Mouse (Mus musculus) mouse trophoblast stem cell (cell line): ENCODE measurements around the gene Sh3gl3.

ENCODE experiments used
- in situ Hi-C, 2 experiments: fragments of 300-500 bp; cut with MseI, MboI; formaldehyde crosslinking; loops; 2 replicates in 1 of 2; 3 replicates in 1 of 2; pipeline ENCODE4 v1.15.1; 2025

Gene Sh3gl3

DNA sequence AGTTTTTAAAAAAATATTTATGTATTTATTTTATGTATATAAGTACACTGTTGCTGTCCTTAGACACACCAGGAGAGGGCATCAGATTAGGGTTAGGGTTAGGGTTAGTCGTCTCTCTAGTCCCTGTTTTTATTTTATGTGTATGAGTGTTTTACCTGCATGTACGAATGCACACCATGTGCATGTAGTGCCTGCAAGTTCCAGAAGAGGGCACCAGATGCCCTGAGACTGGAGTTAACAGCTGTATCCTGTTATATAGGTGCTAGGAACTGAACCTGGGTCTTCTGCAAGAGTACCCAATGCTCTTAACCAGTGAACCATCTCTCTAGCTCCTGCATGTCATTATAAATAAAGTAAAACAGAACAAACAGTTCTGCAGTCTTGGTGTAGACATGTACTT is 113.6 kb downstream of the Sh3gl3 start:
- in situ Hi-C loops = no loop called here

DNA sequence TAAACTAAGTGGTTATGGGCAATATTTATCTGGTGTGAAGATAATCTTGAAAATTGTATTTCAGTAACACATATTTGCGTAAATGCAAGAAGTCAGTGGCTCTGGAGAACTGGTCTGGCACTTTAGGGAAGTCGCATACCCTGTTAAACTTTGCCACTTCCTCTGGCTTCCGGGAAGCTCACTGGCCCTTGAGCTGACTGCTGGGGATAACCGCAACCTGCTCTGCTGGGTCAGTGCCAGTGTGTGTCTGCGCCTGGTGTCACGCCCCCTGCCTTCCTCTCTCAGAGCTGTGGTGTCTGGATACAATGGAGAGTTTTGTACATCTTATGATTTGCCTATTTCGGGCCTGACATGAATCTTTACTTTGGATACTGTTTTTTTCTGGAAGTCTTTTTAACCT is 119.8 kb downstream of the Sh3gl3 start:
- in situ Hi-C loops = no loop called here

DNA sequence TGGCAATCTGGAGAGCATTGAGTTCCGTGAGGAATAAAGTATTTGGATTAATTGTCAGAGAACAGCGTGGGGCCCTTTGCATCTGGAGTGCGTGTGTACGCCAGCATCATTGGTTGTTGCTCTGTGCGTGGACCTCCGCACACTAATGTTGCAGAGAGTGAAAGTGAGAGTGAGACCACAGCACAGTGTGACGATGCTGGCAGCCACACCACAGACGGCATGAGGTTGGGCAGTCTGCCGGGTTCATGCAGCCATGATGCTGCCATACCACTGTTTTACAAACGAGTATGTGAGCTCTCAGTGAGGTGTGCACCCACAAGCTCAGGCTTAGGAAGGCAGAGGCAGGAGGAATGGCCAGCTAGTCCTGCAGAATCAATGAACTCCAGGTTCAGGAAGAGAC is 120.4 kb downstream of the Sh3gl3 start:
- in situ Hi-C loops = no loop called here

DNA sequence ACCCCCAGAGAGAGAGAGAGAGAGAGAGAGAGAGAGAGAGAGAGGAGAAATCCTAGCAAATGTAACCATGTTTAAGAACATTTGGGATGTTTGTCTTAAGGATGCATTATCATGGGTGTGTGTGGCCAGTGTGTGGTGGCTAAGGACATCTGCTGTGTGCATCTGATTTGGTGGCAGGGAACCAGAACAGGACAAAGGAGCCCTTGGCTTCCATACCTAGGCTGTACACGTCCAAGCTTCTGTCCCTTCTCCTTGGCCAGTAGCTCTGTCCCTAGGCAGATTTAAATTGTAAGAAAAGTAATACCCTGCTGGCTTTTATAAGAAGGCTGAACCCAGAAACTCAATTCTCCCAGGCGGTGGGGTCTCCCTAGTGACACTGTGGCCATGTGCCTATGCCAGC is 121.0 kb downstream of the Sh3gl3 start:
- in situ Hi-C loops = no loop called here

DNA sequence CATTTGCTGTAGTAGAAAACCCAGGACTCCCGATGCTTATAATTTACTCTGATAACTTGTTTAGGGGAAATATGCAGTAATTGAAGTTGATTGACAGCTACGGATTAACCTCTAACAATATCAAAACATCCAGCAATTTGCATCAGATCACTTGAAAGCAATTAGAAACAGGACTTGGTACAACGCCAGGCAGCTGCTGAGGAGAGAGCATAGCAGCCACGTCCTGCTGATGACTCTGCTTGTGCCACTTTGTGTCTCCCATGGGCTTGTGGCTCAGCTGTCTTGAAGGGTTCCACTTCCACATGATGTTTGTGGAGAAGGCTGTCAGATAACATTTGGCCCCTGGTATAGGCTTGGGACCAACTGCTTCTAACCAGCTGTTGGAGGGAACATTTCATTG is 134.8 kb downstream of the Sh3gl3 start:
- in situ Hi-C loops = no loop called here

DNA sequence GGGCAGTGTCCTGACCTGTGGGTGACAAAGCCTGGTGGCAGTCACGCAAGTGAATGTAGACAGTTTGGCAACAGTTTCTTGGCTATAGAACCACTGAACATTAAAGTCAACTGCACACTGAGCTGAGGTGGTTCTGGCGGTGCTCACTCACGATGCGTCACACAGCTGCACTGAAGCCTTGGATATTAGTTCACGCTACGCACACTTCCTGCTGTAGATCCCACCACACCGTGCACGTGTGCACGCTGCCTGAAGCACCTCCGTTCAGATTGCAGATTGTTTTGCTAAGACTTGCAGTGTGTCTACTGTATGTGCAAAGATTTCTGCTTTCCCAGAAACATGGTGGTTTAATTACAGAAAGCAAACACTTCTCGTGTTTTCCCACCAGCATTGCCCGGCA is 144.9 kb downstream of the Sh3gl3 start:
- in situ Hi-C loops = no loop called here

DNA sequence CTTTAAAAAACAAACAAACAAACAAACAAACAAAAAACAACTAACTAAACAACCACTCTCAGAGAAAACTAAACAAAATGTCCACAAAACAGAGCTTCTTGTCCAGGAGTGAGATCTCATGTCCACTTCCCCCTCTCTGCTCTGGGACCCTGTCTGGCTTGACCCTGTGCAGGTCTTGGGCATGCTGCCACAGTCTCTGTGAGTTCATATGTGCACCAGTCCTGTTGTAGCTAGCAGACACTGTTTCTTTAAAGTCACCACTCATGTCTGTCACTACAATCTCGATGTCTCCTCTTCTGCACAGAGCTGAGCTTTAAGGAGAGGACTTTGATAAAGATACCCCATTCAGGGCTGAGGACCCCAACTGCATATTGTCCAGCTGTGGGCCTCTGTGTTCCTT is 153.0 kb downstream of the Sh3gl3 start:
- in situ Hi-C loops = no loop called here

DNA sequence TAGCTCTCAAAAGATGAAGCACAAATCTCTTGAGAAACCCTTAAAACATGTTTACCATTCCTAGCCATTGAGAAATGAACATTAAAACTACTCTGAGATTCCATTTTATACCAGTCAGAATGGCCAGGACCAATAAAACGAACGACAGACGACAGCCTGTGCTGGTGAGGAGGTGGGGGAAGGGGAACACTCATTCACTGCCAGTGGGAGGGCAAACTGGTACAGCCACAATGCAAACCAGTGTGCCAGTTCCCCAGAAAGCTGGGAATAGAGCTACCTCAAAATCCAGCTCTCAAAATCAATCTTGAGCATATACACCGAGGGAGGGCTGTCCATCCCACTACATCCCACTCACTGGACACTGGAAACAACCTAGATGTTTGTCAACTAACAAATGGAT is 153.6 kb downstream of the Sh3gl3 start:
- in situ Hi-C loops = no loop called here

DNA sequence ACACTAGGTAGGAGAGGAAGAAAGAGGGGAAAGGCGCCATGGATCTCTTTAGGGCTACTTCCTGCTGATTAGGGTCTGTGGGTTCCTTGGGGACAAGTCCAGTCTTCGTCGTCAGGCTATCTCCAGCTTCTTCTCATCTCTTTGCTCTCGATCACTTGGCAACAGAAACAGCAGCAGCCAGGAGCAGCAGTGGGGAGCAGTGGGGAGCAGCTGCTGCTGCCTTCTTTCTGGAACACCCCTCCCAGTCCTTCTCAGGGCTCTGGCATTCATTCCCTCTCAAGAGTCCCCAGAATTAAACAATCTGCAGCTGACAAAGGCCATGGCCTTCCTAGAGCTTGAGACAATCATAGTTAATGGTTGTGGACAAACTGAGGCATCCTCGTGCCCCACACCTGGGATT is 154.2 kb downstream of the Sh3gl3 start:
- in situ Hi-C loops = no loop called here

DNA sequence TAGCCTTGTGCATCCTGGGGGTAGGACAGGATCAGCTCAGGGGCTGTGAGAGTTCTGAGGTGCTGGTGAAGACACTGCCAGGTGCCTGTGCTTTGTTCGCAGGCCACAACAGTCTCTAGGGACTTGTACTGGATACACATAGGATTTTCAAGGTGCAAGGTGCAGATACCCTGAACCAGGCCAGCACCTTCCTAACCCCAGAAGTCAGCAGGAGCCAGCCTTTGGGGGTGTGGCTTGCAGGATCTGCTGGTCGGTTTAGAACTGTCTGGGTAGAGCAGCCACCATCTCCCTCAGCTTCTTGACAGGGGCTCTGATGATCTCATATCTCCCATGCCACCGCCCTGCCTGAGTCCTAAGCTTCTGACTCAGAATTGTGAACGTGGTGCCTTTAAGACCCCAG is 156.2 kb downstream of the Sh3gl3 start:
- in situ Hi-C loops = no loop called here

DNA sequence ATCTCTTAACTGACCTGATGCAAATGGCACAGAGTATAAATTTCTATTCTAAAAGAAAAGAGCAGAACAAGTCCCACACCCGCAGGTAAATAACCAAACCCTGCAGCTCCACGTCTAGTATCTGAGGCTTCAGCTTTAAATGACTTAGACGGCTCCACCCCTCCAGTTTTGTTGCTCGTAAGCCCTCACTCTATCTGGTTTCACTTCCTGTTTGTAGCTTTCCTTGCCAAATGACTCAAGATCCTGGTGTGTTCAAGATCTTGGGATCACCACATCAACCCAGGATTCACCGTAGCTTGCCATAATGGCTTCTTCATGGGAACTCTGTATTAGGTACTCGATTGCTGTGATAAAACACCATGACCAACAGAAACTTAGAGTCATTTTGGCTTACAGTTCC is 157.2 kb downstream of the Sh3gl3 start:
- in situ Hi-C loops = no loop called here

DNA sequence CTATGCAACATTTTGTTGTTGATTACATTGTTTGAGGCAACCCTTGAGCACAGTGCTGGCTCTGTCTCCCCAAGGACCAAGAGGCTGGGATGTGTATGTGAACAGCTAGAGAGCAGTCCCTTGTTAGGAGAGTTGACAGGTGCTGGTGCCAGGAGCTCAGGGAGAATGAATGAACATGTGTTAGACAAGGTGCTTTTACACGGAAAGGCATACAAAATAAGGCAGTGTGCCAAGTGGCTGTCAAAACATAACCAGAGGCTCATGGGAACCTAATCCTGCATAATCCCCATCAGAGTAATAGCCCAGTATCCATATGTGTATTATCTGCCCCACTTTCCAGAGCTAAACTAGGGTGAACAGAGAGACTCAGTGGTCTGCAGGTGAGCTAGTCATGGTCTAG is 160.4 kb downstream of the Sh3gl3 start:
- in situ Hi-C loops = no loop called here

DNA sequence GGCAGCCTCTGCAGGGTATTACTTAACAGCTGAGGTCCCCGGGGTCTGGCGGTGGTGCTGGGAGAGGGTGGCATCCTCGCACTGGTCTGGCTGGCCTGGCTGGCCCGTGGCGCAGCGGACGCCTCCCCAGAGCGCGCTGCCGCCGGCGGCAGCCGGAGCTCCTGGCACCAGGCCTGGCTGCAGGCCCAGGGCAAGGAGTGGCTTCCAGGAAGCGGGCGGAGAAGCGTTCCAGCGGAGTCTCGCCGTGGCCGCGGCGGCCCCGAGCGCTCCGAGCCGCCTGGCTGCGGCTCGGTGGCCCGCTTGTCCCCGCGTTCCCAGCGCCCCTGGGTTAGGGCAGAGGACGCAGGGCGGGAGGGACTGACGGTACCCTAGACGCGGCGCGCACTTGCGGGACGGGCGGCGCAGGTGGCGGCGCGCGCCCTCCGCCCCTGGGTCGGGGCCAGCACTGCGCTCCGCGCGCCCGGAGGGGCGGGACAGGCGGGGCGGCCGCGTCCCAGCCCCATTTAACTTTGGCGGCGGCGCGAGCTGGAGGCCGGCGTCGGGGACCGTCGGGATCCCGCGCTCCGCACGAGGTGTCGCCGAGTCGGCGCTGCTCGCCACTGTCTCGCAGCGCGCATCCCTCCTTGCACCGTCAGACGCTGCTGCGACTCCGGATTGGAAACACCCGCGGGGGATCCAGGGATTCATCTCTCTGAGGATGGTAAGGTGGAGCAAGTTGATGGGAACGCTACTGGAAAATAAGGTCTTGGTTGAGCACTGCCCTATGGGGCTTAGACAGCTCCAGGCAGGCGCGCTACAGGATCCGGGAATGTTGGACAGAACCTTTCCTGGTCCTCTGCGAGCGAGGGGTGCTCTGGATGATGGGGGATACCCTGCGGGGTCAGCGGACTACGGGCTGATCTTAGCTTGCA is 161.8 kb downstream of the Sh3gl3 start, which contains the start of gene Adamtsl3:
Adamtsl3 (plus strand) TSS at position 484 of the 911 bp plus-strand sequence.
- in situ Hi-C loops = no loop called here

DNA sequence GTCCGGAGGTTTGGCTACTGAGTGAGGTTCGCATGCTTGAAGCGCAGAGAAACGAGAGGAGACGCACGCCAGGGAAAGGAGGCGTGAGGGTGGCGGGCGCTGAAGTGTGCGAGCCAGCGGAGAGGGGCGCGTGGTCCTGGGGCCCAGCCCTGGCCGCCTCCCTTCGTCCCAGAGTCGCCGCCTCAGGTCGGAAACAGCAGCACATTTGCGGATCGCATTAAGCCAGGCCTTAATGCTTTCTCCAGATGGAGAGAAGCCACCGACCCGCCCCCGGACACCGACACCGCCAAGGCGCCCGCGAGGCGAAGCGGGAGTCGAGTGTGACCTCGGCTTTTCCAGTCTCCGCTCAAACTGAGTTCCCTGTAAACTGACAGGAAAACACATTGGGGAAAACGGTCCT is 162.5 kb downstream of the Sh3gl3 start:
- in situ Hi-C loops = no loop called here

DNA sequence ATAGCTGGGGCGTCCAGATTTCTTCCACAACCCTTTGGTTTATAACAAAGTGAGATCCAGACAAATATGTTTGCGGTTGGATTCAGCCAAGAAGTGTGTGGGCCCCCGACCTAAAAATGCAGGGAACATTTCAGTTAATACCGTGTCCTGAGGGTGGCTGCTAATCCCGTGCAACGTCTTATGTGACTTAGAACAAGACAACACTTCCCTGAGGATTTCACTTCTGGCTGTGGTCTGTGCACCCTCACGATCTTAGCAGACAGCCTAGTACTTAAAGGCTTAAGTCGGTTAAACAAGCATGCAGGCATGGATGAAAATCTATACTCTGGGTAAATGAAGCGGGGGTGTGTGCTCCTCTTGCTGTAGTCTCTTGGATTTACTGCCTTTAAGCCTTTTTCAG is 164.5 kb downstream of the Sh3gl3 start:
- in situ Hi-C loops = no loop called here

DNA sequence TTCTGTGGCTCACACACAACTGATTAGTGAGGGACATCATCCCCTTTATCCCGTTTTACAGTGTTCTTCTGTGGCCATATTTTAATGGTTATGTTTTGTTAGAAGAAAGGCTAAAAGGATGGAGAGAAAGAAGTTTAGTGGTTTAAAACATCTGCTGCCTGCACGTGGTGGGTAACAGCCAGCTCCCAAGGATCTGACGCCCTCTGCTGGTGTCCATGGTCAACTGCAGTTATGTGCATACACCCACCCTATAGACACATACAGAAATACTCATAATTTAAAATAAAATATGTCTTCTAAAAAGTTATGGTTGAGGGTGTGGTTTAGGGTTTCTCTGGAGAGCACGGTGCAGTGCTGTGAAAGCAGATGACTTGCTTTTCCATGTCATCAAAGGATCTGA is 164.9 kb downstream of the Sh3gl3 start:
- in situ Hi-C loops = no loop called here

DNA sequence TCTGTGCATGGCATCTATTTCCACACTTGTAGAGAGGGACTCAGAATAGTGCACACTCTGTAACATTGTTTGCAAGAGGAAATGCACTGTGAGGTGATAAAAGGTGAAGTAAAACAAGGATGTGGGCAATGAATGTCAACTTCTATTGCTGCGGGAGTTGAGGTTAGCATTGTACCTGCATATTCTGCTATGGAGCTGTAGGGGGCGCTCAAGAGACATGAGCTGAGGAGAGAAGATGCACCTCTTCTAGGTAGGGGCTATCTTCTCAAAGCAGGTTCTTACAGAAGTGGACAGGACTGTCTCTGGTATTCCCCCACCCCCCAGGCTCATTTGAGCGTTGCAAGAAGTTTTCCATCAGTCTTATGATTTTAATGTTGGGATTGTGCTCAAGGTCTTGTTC is 165.6 kb downstream of the Sh3gl3 start:
- in situ Hi-C loops = no loop called here

DNA sequence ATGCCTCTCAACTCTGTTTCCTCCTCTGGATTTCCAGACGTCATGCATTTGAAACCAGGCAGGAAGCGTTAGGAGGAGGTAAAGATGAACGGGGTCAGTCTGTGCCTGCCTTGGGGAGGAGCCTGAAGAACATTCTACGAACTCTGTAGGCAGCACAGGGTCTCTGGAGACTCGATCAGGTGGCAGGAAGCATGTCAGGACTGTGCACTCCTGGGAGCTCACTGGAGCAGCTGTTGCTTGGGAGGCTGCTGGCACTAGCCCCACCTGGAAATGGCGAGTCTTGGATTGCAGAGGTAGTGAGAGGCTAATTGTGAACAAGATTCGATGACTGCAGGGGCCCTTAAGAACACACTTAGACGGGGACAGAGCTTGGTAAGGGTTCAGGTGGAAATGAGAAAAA is 167.8 kb downstream of the Sh3gl3 start:
- in situ Hi-C loops = no loop called here

DNA sequence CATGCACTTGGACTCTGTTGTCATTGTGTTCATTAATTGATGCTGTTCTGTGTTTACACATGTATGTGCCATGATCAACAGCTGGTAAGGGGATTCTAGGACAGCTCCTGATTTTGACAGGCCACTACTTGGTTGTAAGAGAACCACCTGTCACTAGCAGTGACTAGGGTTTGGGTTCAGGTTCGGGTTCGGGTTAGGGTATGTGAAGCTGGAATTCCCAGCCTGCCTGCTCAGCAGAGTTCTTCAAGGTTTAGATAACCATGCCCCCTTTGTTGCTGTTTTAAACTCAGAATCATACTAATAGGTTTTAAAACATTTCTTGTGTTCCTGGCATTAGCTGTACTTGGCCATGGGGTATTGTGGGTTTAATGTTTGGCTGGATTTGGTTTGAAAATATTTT is 173.1 kb downstream of the Sh3gl3 start:
- in situ Hi-C loops = no loop called here

DNA sequence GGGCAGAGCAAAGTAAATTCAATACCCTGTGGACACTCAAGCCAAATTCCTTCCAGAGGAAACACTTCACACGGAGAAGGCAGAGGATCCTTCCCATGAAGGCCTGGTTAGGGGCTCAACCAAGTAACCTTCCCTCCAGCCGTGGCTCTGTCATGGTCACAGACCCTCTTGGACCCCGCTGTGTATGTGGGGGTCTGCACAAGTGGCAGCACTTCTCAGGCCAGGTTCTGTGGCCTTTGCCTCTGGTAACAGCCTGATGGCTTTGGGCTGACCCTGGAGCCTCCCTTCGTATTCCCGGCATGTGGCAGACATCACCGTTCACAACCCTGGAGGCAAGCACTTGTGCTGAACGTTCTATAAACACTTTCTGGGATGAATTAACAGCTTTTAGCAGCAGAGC is 176.2 kb downstream of the Sh3gl3 start:
- in situ Hi-C loops = no loop called here

DNA sequence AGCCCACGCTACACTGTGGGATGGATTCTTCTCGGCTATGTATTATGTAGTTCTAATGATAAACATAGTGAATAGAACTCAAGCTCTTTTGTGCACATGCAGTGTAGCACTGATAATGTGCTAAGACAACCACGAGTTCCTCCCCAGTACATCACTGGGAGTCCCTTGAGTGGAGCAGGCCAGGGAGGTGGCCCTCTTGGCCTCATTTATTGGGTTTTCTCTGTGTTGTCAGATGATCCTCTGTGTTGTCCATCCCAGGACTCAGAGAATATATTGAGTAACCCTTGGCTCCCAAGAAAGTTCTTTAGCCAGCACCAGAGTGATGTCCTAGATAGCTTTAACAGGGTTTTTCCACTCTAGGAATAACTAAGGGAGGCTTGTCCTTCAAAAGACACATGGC is 176.8 kb downstream of the Sh3gl3 start:
- in situ Hi-C loops = no loop called here
